In genomic region chr7:132896206-132896815, GRCm38 (mm10) we compare ENCODE assay signal across 14 mouse cellular contexts. TPM values are rescaled to one million over a fixed set of nuclear protein-coding genes. Genes with fewer than 3 reads are reported as not detected.
DNase-seq lines count a peak whose midpoint lies in the region; TF ChIP-seq lines count a peak whose summit lies in the region.
"Had no signal": no experiment of that assay in that cellular context is flagged by ENCODE, and none has a peak within 500 bp of the region (broad histone marks: within the 10 kb centered on the region; RNA-seq: fewer than 3 reads in every experiment).

No protein-coding gene starts in this region.

- TF ChIP-seq EP300 in heart, adult 2 months (IDR thresholded peaks at IDR 0.05; ENCODE audit: insufficient read depth, low read depth, low read length) = no peak

- no peak overlapping the region for H3K4me3 ChIP-seq in heart, adult 2 months
- H3K4me3 ChIP-seq: left cerebral cortex, adult 2 months; midbrain, embryonic 13.5 days had no signal

- H3K9ac ChIP-seq in heart, adult 2 months (ENCODE audit: low read depth, low read length) = no peak overlapping the region
- H3K9ac ChIP-seq: forebrain, postnatal 0 days; liver, postnatal 0 days; midbrain, embryonic 13.5 days had no signal

- peak; percentile 37 to 43 for DNase-seq in cerebellum, adult 18-20 months
- no peak for DNase-seq in cerebellum, adult 8-10 months
- DNase-seq in WW6 (ENCODE audit: low read depth, low spot score) (peak; percentile 52), liver (no peak)
- peak; percentile 40 to 43 for DNase-seq in heart, adult 2 months
- DNase-seq in kidney, postnatal 10 days = peak; percentile 51
- no peak for DNase-seq in neural tube, embryonic 10.5 days (ENCODE audit: extremely low spot score, low spot score)
- DNase-seq in thymus, postnatal 10 days (ENCODE audit: low spot score in 2 of 2) = no peak
- DNase-seq: embryo, embryonic 11 days; forebrain, postnatal 0 days; liver, postnatal 0 days had no signal

- no peaks in the 10 kb centered on the region for H3K36me3 ChIP-seq in heart, adult 2 months (ENCODE audit: control insufficient read depth, insufficient read depth, low read length)
- H3K36me3 ChIP-seq: midbrain, embryonic 13.5 days had no signal

- peak overlapping the region; percentile 78 for H3K27ac ChIP-seq in heart, adult 2 months
- H3K27ac ChIP-seq: hindbrain, postnatal 0 days; left cerebral cortex, adult 2 months; midbrain, embryonic 13.5 days had no signal

- no peak for TF ChIP-seq POLR2A in heart, adult 2 months (IDR thresholded peaks at IDR 0.05; ENCODE audit: insufficient read depth, low read depth, low read length)

- intact Hi-C loops in heart, adult 2 months (cut with DNase I) = loop anchor here (5.0 kb wide), 1 partner anchor 239 kb away; no protein-coding TSS in a partner anchor

- peaks cover 7% of the 10 kb centered on the region; the same call in 1 of the 2 replicates for H3K4me1 ChIP-seq in heart, adult 2 months (ENCODE audit: control insufficient read depth, insufficient read depth, low read length)
- H3K4me1 ChIP-seq: midbrain, embryonic 13.5 days had no signal

- no peak for TF ChIP-seq CTCF in heart, adult 2 months (IDR thresholded peaks at IDR 0.05)

- WGBS in heart, adult 2 months = 50% methylated on average over 9 of the region's 9 CpGs

- H3K27me3 ChIP-seq in heart, adult 2 months (ENCODE audit: control insufficient read depth, insufficient read depth, low read length) = no peaks in the 10 kb centered on the region
- H3K27me3 ChIP-seq: midbrain, embryonic 13.5 days had no signal

- H3K79me2 ChIP-seq in heart, adult 2 months (replicated peaks; ENCODE audit: control insufficient read depth, insufficient read depth, low read length) = no peaks in the 10 kb centered on the region

RNA-seq across cellular contexts. Expression of gene Zranb1, which starts 34.6 kb away (rescaled TPM):
- total RNA-seq in heart, adult 2 months (2021) = 10 to 100 TPM; 31.5 to 37.2 TPM
- 8.2 and 17.6 TPM in 2 replicates for polyA plus RNA-seq in heart, adult 2 months (2012; rRNA removed)

RNA-seq across cellular contexts. Expression of gene Abraxas2, which starts 37.3 kb away (rescaled TPM):
- total RNA-seq in heart, adult 2 months (2021) = 10 to 100 TPM; 20.3 to 21.3 TPM
- polyA plus RNA-seq in heart, adult 2 months (2012; rRNA removed) = 9.8 and 15.9 TPM in 2 replicates

RNA-seq across cellular contexts. Expression of gene Eef1akmt2, which starts 43.8 kb away (rescaled TPM):
- total RNA-seq in heart, adult 2 months (2021) = 1 to 10 TPM; 7.7 TPM
- polyA plus RNA-seq in heart, adult 2 months (2012; rRNA removed) = 5.2 and 6.0 TPM in 2 replicates

Comparison
In these comparisons a context has a peak if more than half of its experiments do, and no peak if none do; other contexts are left out.
1. DNase-seq: peak in cerebellum, adult 18-20 months (2 of 2), WW6 (single experiment), heart, adult 2 months (2 of 2) and kidney, postnatal 10 days (single experiment); none in cerebellum, adult 8-10 months (single experiment), neural tube, embryonic 10.5 days (single experiment), thymus, postnatal 10 days (0 of 2) and liver (single experiment).